Mouse (Mus musculus) frontal cortex, postnatal 25 days (tissue): ENCODE results near the gene Lysmd4.

Experiments used
- DNase-seq, 2 experiments: peaks; one replicate each; pipeline ENCODE4 v3.0.0; 2022; ENCODE audit warnings: low spot score in 2 of 2

The Lysmd4 gene

DNA sequence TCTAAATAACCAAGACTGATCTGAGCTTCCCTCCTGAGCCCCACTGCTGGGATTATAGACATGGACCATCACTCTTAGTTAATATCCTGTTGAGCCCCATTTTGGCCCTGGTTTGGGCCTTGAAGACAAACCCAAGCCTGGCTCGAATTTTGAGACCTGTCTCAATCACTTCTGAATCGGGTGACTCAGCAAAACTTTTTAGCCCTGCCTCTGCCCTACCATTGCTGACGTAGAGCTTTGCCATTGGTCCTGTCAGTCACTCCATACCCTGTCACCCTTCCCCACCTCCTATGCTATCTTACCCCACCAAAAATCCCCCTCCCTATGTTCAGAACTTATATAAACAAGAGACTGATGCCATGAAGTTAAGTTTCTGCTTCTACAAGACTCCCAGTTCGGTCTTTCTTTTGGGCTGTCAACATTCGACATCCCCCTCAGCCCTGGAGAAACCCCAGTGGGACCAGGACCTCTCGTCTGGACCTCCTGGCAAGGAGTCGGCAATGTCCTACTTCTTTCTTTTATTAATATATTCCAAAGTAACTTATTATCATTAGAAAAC is 119.8 kb downstream of the Lysmd4 start:
- no peak for DNase-seq

DNA sequence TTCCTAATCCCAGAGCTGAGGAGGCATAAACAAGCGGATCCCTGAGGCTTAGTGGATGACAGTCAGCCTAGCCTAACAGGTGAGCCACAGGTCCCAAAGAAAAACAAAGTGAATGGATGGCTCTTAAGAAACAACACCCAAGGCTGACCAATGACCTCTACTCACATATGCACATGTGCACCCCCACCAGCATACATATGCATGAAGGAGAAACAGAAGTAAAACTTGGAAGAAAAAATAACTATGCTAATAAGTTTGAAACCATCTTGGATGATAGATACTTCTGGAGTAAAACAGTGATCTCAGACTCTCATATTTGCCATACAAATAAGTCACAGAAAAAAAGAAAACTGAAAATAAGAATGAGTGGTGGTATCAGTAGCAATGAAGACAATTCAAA is 122.1 kb downstream of the Lysmd4 start:
- DNase-seq = no peak

DNA sequence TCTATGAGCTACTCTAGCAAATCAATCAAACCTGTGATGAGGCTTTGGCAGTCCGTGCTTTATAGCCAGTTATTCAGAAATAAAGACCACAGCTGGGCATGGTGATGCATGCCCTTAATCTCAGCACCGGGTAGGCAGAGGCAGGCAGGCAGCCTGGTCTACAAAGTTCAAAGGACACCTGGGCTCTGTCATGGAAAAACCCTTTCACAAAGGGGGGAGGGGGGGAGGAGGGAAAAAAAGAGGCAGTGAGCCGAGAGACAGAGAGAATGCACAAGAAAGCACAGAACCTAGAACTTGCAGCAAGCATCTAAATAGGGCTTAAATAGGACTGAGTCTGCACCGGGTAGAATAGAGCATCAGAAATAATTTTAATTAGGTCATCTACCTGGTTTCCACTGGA is 130.6 kb downstream of the Lysmd4 start:
- no peak for DNase-seq

DNA sequence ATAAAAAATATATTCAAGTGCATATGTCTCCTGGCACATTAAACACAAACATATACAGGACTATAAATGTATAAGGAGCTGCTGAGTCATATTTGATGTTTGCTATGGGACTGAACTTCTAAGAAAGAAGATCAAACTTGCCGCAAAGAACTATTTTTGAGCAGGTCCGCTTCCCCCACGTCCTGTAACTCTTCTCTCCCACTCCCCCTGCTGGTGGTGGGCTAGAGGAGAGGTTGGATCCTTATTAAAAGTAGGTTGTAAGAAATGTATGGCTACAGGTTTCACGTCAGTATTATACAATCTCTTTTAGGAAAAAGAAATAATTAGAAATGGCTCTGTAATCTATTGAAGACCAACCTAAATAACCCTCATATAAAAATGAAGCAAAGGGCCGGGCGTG is 131.3 kb downstream of the Lysmd4 start:
- DNase-seq = no peak

DNA sequence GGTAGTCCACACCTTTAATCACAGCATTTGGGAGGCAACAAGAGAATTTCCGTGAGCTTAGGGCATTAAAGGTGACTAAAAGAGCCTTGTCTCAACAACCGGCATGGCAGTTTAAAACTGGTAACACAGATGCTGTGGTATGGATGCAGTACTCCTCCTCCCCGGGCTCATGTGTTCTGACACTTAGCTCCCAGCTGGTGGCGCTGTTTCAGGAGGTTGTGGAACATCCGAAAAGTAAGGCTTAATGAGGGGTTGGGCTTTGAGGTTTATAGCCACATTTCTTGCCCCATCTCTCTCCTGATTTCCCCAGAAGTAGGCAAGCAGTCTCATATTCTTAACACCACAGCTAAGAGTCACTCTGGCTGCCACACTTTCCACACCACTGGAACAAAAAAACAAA is 133.5 kb downstream of the Lysmd4 start:
- no peak for DNase-seq
